Mouse (Mus musculus) spleen, adult 2 months (tissue): Measurements from ENCODE around the gene Foxf2.

Experiments used
- CTCF ChIP-seq: fragments of 200-500 bp; IDR thresholded peaks from 2 replicates; pipeline ENCODE4 v1.5.1; 2011; ENCODE audit warnings: mild to moderate bottlenecking, inconsistent platforms; ENCODE audit not compliant: insufficient read depth, insufficient read length, insufficient replicate concordance; ENCODE audit errors: extremely low read depth
- POLR2A ChIP-seq: fragments of 200-500 bp; IDR thresholded peaks from 2 replicates; pipeline ENCODE4 v1.6.1; 2011; ENCODE audit warnings: low read depth, low read length, inconsistent platforms

- no peak for TF ChIP-seq POLR2A
- TF ChIP-seq CTCF = no peak
Measured at GRCm38 (mm10) chr13:31614724-31615465, 10.7 kb upstream of the Foxf2 start.
